Mouse (Mus musculus) cortical plate, adult 2 months (tissue): ENCODE measurements around the gene Kank3.

Experiments used
- CTCF ChIP-seq: fragments of 200-500 bp; IDR thresholded peaks from 2 replicates; pipeline ENCODE4 v1.5.1; 2011; ENCODE audit warnings: mild to moderate bottlenecking, control low read depth, low read length; ENCODE audit not compliant: insufficient read depth; ENCODE audit errors: extremely low read depth
- POLR2A ChIP-seq: fragments of 200-500 bp; IDR thresholded peaks from 2 replicates; pipeline ENCODE4 v1.6.1; 2011; ENCODE audit warnings: mild to moderate bottlenecking, low read length, control low read depth; ENCODE audit not compliant: insufficient read depth; ENCODE audit errors: extremely low read depth

DNA sequence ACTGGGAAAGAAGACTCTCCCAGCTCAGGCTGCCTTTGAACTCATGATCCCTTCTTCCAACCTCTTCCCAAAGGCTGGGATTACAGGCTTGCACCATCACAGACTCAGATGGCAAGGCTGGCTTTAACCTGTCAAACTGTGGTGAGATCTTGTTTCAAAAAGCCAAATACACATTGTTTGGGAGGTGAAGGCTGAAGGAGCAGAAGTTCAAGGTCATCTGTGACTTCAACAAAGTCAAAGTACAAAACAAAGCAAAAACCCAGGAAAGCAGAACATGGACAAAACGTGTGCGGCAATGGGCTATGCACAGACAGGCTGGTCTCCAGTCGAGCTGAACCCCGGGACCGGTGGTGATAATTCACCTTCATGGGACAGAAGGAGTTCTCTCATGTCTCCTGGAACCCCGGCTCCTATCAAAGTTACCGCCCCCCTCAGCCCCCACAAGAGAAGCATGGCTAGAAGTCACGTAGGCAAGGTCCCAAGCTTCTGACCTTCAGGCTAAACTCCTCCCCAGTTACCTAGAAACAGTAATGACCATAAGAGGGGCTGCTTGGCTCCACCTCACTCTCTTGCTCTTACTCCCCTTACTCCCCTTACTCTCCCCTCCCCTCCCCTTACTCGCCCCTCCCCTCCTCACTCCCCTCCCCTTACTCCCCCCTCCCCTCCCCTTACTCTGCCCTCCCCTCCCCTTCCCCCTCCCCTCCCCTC, 3.0 kb upstream of the Kank3 start:
- TF ChIP-seq CTCF, result no peak
- no peak for TF ChIP-seq POLR2A
